Mouse (Mus musculus) embryo, embryonic 11 days (tissue): ENCODE measurements around the gene Hip1r.

Source experiments
- DNase-seq: peaks from one replicate; pipeline ENCODE4 v3.0.0-alpha.2; 2015

Hip1r gene

DNA sequence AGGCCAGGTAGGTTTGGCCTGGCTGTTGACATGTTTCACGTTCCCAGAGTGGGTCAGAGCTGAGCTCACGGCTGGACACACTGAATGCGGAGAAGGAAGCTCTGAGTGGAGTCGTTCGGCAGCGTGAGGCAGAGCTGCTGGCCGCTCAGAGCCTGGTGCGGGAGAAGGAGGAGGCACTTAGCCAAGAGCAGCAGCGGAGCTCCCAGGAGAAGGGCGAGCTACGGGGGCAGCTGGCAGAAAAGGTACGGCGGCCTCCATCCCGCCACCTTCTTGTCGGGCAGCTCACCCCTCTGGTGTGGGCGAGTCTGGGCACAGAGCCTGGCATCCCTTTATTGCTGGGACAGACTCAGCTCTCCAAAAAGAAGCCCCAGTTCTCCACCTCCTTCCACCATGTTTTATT, 24.4 kb downstream of the Hip1r start:
- no peak for DNase-seq

GRCm38 (mm10) chr5:123998370-123998769, 24.9 kb downstream of the Hip1r start:
- no peak for DNase-seq

GRCm38 (mm10) chr5:124000824-124001223, 27.4 kb downstream of the Hip1r start:
- DNase-seq = peak; percentile 91

DNA sequence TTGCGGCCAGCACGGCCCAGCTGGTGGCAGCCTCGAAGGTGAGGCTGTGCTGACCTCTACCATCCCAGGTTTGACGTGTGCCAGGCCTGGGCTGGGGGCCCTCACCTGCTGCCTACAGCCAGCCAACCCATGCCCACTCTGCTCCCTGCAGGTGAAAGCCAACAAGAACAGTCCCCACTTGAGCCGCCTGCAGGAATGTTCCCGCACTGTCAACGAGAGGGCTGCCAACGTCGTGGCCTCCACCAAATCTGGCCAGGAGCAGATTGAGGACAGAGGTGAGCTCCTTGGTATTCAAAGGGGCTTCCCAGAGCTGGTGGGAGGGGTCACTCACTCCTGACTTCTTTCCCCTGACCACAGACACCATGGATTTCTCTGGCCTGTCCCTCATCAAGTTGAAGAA, 27.8 kb downstream of the Hip1r start:
- DNase-seq = no peak

GRCm38 (mm10) chr5:124002876-124003275, 29.4 kb downstream of the Hip1r start:
- no peak for DNase-seq

- no peak for DNase-seq
Observed at GRCm38 (mm10) chr5:124003375-124003774, 29.9 kb downstream of the Hip1r start.

- no peak for DNase-seq
Observed at GRCm38 (mm10) chr5:124004356-124005150, 31.1 kb downstream of the Hip1r start.

DNA sequence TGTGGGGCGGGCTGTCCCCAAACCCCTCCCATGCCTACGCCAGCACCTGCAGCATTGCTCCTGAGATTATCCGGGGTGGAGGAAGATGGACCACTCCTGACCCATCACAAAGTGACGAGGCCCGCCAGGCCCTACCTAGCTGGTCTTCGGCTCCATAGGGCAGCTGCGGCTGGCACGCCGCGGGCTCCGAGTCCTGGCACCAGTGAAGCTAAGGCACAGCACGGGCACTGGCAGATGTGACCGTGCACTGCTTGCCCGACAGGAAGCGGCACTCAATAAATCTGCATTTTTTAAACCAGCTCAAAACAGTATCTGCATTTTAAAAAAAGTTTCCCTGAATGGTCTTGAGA, 31.7 kb downstream of the Hip1r start:
- no peak for DNase-seq

DNA sequence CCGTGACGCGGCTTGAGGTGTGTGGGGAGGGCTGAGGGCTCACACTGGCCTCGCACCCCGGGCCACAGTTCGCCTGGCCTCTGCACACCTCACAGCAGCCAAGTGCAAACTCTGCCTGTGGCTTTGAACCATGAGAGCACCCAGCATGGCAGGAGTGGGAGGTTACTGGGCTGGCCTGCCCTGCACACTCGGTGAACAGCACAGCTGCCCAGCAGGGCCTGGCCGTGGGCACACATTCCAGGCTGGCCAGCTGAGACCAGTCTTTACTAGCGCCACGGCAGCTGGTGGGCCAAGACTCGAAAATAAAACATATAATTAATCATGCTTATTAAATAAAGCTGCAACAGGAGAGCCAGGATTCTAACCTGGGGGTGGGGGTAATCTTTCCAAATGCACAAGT, 32.2 kb downstream of the Hip1r start:
- DNase-seq = no peak

DNA sequence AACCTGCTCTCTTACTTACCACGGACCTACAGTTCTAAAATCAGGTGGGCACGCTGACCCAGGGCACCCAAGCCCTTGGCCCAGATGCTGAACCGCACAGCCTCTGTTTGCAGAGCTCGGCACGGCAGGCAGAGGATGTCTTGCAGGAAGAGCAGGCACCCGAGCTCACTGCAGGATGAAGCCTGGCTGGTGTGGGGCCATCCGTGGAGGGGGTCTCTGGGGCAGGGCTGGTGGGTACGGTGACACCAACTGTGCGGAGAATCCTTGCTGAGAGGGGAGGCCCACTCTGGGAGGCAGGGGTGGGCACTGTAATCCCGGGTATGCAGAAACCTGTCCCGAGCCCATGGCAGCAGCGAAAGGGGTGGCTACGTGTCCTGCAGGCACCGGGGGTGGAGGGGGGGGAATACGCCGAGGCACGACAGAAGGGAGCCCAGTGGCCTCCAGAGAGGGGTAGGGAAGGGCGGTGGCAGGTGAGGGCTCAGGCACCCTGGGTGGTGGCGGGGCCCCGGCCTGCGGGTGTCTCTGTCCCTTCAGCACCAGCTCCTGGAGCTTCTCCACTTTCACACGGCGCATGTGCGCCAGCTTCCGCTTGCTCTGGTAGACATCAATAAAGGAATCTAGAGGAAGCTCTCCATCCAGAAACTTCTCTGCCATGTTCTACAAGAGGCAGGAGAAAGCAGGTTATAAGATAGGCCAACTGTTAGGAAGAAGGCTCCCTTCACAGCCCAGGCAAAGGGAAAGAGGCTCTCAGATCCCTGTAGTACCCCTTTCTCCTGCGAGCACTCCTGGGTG, 32.9 kb downstream of the Hip1r start:
- DNase-seq = no peak

DNA sequence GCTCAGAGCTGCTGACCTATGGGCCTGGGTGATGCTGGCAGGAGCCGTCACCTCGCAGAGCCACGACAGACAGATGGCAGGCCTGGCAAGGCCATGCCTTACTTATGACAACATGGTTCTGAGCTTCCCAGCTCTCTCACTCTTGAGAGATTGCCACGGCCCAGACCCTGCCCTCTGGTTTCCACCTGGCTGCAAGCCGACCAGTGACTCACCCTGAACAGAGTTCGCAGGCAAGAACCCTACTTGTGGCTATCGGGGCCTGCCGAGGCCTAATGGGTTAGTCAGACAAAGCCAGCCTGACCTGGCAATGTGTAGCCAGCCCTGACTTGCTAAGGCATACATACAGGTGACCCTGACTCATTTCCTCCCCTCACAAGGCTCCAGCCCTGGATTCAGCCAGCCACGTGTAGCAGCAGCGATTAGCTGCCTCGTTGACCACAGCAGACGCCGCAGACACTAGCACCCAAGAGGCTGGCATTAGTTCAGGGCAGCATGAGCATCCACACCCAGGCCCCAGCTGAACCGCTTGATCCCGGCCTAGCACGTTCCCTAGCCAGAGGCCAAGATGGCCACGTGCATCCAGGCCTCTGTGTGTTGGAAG, 33.6 kb downstream of the Hip1r start:
- DNase-seq = no peak

GRCm38 (mm10) chr5:124010077-124010476, 36.6 kb downstream of the Hip1r start:
- no peak for DNase-seq

DNA sequence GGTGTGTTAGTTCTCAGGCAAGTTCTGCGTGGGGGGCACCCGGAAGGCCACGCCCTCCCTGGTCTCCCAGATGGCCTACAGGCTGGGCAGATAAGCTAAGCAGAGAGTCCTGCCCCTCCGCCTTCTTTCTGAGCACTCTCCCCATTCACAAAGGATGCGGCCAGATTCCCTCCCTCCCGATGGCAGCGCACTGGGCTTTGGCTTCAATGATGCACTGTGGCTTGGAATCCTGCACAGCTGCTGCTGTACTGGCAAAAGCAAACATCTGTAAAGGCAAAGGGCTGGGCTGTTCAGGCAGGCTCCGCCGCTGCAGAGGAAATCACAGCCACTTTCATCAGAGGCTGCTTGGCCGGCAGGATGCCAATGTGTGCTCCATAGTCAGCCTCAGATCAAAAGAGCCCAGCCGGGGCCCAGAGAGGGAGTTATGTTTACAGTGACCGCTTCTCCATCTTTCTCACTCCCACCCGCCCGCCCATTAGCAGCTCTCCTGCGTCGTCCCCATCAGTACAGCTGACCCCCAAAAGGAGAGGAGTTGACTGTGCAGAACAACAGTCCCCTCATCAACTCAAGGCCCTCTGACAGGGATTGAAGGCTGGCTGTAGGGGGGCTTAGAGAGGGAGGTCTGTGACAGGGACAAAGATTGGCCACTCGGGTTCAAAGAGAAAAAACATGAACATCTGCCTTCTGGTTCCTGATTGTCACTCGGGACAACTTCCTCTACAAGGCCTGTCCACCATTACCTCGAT, 37.7 kb downstream of the Hip1r start:
- peak; percentile 78 for DNase-seq

DNA sequence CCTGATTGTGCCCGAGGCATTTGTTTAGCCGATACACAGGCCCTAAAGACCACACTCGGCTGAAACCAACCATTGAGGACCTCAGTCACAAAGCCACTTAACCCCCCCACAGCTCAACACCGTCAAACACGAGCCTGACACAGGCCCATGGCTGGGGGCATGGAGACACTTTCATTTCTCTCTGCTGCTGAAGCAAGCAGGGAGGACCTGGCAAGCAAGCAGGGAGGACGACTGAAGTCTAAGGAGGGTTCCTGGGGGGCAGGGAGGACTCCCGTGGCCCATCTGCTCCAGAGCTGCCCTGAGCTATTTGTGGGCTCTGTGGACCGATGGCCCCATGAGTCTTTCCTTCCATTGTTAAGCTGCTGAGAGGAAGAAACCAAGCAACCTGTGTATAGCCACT, 38.5 kb downstream of the Hip1r start:
- DNase-seq = no peak

- DNase-seq = no peak
Observed at GRCm38 (mm10) chr5:124012885-124013284, 39.5 kb downstream of the Hip1r start.

DNA sequence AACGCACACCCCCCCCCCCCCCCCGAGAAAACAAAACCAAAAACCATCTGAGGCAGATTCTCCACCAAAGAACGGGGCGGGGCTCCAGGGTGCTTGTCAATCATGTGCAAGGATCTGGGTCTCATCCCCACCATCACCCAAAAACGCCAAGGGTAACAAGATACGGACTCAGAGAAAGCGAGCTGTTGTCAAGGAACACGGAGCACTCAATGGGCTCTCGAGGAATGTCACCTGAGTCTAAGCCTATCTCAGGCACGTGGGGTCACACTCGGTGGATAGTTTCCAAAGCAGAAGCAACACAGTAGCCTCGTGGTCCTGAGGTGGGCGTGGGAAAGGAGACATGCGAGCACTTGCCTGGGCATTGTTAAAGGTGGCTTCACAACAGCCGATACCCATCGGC, 40.3 kb downstream of the Hip1r start:
- no peak for DNase-seq

- no peak for DNase-seq
Observed at GRCm38 (mm10) chr5:124014180-124014579, 40.8 kb downstream of the Hip1r start.

- DNase-seq = no peak
Observed at GRCm38 (mm10) chr5:124014791-124015251, 41.4 kb downstream of the Hip1r start.

- no peak for DNase-seq
Observed at GRCm38 (mm10) chr5:124015727-124016126, 42.3 kb downstream of the Hip1r start.

DNA sequence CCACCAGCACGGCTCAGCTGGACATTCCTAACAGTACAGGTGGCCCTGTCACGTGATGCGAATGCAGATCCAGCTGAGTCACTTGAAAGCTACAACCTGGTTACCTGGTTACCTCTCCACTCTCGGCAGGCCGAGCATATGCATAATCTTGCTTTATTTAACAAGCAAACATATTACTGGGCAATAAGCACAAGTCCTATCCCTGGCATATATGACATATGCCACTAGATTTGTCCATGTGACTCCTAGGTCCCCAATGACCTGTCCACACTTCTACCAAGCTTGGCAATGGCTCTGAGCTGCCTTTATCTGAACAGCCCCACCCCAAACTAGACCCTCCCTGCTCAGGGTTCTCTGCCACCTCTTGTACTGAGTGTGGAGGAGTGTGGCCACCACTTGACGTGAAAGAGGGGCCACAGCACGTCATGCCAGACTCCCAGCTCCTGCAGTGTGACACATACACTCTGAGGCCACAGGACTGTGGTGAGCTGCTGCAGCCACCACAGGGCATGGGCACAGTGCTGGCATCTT, 42.9 kb downstream of the Hip1r start:
- no peak for DNase-seq

- no peak for DNase-seq
Observed at GRCm38 (mm10) chr5:124017941-124018340, 44.5 kb downstream of the Hip1r start.

GRCm38 (mm10) chr5:124018651-124019050, 45.2 kb downstream of the Hip1r start:
- DNase-seq = no peak
